In genomic region chr4:46982094-46982493, GRCm38 (mm10) we compare ENCODE assay signal across 12 mouse cellular contexts. TPM values are rescaled to one million over a fixed set of nuclear protein-coding genes. Genes with fewer than 3 reads are reported as not detected.
"Had no signal": no experiment of that assay in that cellular context is flagged by ENCODE, and none has a peak within 500 bp of the region (broad histone marks: within the 10 kb centered on the region; RNA-seq: fewer than 3 reads in every experiment).

No protein-coding gene starts in this region.

- DNase-seq: kidney, postnatal 14 days; layer of hippocampus, postnatal 36 days; left cerebral cortex, postnatal 4 days; lung, adult 18-20 months; right cerebral cortex, postnatal 25 days; thymus, adult 18-20 months; thymus, postnatal 14 days had no signal

- H3K27ac ChIP-seq: kidney, embryonic 15.5 days; limb, embryonic 13.5 days; liver, embryonic 14.5 days; midbrain, embryonic 12.5 days had no signal

- H3K4me3 ChIP-seq: kidney, embryonic 15.5 days; limb, embryonic 13.5 days; midbrain, embryonic 12.5 days had no signal

RNA-seq across cellular contexts. Expression of gene Gabbr2, which starts 9.6 kb away (rescaled TPM):
- total RNA-seq: megakaryocyte-erythroid progenitor cell, adult 5-6 weeks had no signal
